Mouse (Mus musculus): ENCODE data around the gene Tmeff1.

DNA sequence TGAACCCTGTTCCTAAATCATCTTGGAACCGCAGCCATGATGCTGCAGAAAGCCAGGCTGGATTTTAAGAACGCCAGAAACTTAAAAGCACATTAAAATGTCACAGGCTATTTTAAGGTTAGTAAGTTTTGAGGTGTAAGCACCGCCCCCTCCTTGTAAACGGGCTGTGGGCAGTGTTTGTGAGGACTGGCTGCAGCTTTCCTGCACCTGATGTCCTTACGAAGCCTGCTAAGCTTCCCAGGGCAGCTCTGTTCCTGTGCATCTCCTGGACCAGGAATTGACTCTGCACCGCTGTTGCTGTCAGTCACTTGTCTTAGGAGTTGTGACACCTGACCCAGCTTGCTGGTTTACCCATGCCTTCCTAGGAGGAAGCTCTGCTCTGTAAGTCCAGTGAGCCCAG is 103.2 kb downstream of the Tmeff1 start:
- TF ChIP-seq POLR2A (IDR thresholded peaks at IDR 0.05; ENCODE audit: extremely low read depth, insufficient read depth, low read length) (no peak), CTCF (IDR thresholded peaks at IDR 0.05; ENCODE audit: extremely low read depth, insufficient read depth, low read length) (no peak)

Data from cortical plate, adult 2 months (tissue).